Mouse (Mus musculus) cerebellum, adult 11-12 months (tissue): ENCODE data around the gene Tacstd2.
"Not testable (repeated sequence)": the region's sequence is repeated elsewhere in the genome, so short reads cannot be mapped to it uniquely, and the experiment has no call there.

Source experiments
- DNase-seq: peaks from one replicate; pipeline ENCODE4 v3.0.0; 2022

Tacstd2 gene

GRCm38 (mm10) chr6:67535777-67536054 lies at the start of gene Tacstd2:
Gene Tacstd2, minus strand, starts transcription at chr6:67535796.
- no peak for DNase-seq

- no peak for DNase-seq
These were observed 30.7 kb upstream of the Tacstd2 start for GRCm38 (mm10) chr6:67566270-67566669.

GRCm38 (mm10) chr6:67555376-67555775 lies 19.8 kb upstream of the Tacstd2 start:
- no peak for DNase-seq

- DNase-seq: no peak
These were observed 14.0 kb upstream of the Tacstd2 start for GRCm38 (mm10) chr6:67549550-67549949.

- DNase-seq: no peak
These were observed 405 bp downstream of the Tacstd2 start for GRCm38 (mm10) chr6:67535005-67535776.

GRCm38 (mm10) chr6:67534191-67535004 lies 1.2 kb downstream of the Tacstd2 start:
- DNase-seq: no peak

- DNase-seq: no peak
These were observed 2.7 kb downstream of the Tacstd2 start for GRCm38 (mm10) chr6:67532665-67533440.

- no peak for DNase-seq
These were observed 3.8 kb downstream of the Tacstd2 start for GRCm38 (mm10) chr6:67531822-67532162.

GRCm38 (mm10) chr6:67530992-67531821 lies 4.4 kb downstream of the Tacstd2 start:
- DNase-seq: no peak

- DNase-seq: no peak
These were observed 9.2 kb downstream of the Tacstd2 start for GRCm38 (mm10) chr6:67526356-67526755.

GRCm38 (mm10) chr6:67510752-67511151 lies 24.8 kb downstream of the Tacstd2 start:
- no peak for DNase-seq

GRCm38 (mm10) chr6:67501938-67502337 lies 33.7 kb downstream of the Tacstd2 start:
- DNase-seq: not testable (repeated sequence)

- no peak for DNase-seq
These were observed 43.8 kb downstream of the Tacstd2 start, which contains the start of gene Il23r for GRCm38 (mm10) chr6:67491755-67492154. Gene Il23r, minus strand, starts transcription at chr6:67491855.
